Mouse (Mus musculus) retina, embryonic 14.5 days (tissue): Measurements from ENCODE around the gene Idua.

Experiments used
- DNase-seq: peaks from one replicate; pipeline ENCODE4 v3.0.0-alpha.2; 2015; ENCODE audit warnings: low spot score

Idua gene

GRCm38 (mm10) chr5:108724006-108724405 is 63.9 kb downstream of the Idua start:
- DNase-seq: no peak

GRCm38 (mm10) chr5:108726557-108727248 is 66.6 kb downstream of the Idua start:
- DNase-seq: peak; percentile 84

DNA sequence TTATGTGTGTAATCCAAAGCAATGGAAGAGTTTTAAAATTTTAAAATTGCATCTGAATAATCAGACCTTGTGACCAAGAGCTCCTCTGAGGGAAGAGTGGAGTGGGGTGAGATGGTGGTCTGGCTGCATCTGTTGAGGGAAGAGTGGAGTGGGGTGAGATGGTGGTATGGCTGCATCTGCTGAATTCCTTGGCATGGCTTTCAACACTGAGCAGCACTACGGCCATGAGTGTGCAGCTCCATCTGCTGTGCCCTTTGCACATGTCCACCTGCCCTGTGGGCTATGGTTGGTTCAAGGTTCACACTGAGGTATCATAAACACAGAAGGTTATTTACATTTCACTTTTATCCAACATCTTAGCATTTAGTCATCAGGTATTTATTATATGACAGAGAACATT is 67.3 kb downstream of the Idua start:
- DNase-seq: no peak
